In genomic region chr11:79076484-79076883, GRCm38 (mm10) we compare ENCODE assay signal across 10 mouse cellular contexts.
A peak's percentile ranks its signal among the peaks of the same experiment; 100 is the strongest.
DNase-seq lines count a peak whose midpoint lies in the region; ATAC-seq lines count a peak whose summit lies in the region.
"Had no signal": no experiment of that assay in that cellular context is flagged by ENCODE, and none has a peak within 500 bp of the region (broad histone marks: within the 10 kb centered on the region; RNA-seq: fewer than 3 reads in every experiment).

No protein-coding gene starts in this region.

- WGBS in liver, embryonic 11.5 days, result 36% methylated on average over 12 of the region's 12 CpGs

- 0 out of 2 replicates have a peak overlapping the region, but pooled peaks have one; percentile 31 for H3K9ac ChIP-seq in liver, embryonic 11.5 days (ENCODE audit: low read depth, low read length)

- no peaks in the 10 kb centered on the region for H3K27me3 ChIP-seq in liver, embryonic 11.5 days (replicated peaks; ENCODE audit: control insufficient read depth, insufficient read depth, low read length)

- H3K4me3 ChIP-seq in liver, embryonic 11.5 days (ENCODE audit: low read depth, low read length), result no peak overlapping the region

- peak overlapping the region; percentile 2 for H3K4me2 ChIP-seq in liver, embryonic 11.5 days

- H3K36me3 ChIP-seq in liver, embryonic 11.5 days (ENCODE audit: control insufficient read depth, insufficient read depth, low read length), result no peaks in the 10 kb centered on the region

- H3K4me1 ChIP-seq in liver, embryonic 11.5 days (replicated peaks; ENCODE audit: control insufficient read depth, insufficient read depth, low read length), result peaks cover 29% of the 10 kb centered on the region

- peak; percentile 95 for DNase-seq in 416B (ENCODE audit: low read depth)
- DNase-seq in CD8-positive naive resting alpha-beta T cell, adult 2 months (ENCODE audit: low read depth in 2 of 2, low spot score in 2 of 2), result peak; percentile 22 to 50
- DNase-seq in liver, embryonic 11.5 days (ENCODE audit: low spot score), result no peak
- peak; percentile 54 for DNase-seq in spleen, adult 12 weeks (ENCODE audit: low spot score)
- no peak for DNase-seq in testis, postnatal 14 days (ENCODE audit: low spot score)
- DNase-seq in right cerebral cortex, adult 2 months (ENCODE audit: low spot score in 2 of 2), result no peak
- no peak for DNase-seq in yolk sac, embryonic 10.5 days (ENCODE audit: low spot score)
- DNase-seq: gastrocnemius, postnatal 25 days; kidney, adult 18-20 months had no signal

- ATAC-seq in liver, embryonic 11.5 days (replicated peaks; ENCODE audit: low FRiP score), result no peak

- H3K9me3 ChIP-seq in liver, embryonic 11.5 days (ENCODE audit: control insufficient read depth, low read length), result no peaks in the 10 kb centered on the region

- H3K27ac ChIP-seq in liver, embryonic 11.5 days (ENCODE audit: low read depth, low read length), result no peak overlapping the region
- H3K27ac ChIP-seq: stomach, postnatal 0 days had no signal

Comparison
In these comparisons a context has a peak if more than half of its experiments do, and no peak if none do; other contexts are left out.
1. DNase-seq: peak in 416B (single experiment), CD8-positive naive resting alpha-beta T cell, adult 2 months (2 of 2) and spleen, adult 12 weeks (single experiment); none in liver, embryonic 11.5 days (single experiment), testis, postnatal 14 days (single experiment), right cerebral cortex, adult 2 months (0 of 2) and yolk sac, embryonic 10.5 days (single experiment).